Mouse (Mus musculus) layer of hippocampus, postnatal 14 days (tissue): ENCODE data around the gene 4930550C14Rik. TPM values are rescaled to one million over a fixed set of nuclear protein-coding genes. Genes with fewer than 3 reads are reported as not detected.

Experiments used
- DNase-seq, 2 experiments: peaks; one replicate each; pipeline ENCODE4 v3.0.0; 2021 to 2022; ENCODE audit warnings: low spot score in 2 of 2, mixed read lengths in 1 of 2
- long read RNA-seq, 2 experiments: library from polyadenylated mRNA; stranded (forward); transcript quantifications; one replicate each; pipeline ENCODE4 v2.0.0; 2021
- total RNA-seq, 2 experiments: library from RNA; stranded (reverse); gene quantifications; 2 replicates each; pipeline ENCODE4 v1.2.3; 2021

The 4930550C14Rik gene
- total RNA-seq = under 1 TPM in 1 of 2 experiments, not detected in 1; 0.21 TPM
- long read RNA-seq, experiment 1 = 0 reads
- long read RNA-seq, experiment 2 = 0 reads

DNA sequence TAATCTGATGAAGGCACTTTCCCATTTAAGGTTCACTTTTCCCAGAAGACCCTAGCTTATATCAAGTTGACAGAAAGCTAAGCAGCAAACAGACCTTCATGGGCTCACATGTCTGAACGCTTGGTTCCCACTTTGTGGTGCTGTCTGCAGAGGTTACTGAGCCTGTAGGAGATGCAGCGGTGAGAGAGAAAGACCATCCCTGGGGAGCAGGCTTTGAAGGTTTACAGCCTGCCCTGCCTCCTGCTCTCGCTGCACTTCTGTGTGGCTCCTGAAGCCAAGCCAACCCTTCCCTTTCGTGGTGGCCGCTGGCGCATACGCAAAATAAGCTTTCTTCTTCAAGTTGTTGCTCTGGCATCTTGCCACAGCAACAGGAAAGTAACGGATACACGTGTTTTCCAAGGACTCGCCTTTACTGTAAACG is at the start of gene 4930550C14Rik:
Gene 4930550C14Rik, plus strand, starts transcription at position 35 of the 421 bp plus-strand sequence.
- DNase-seq = peak in 1 of 2 experiments; percentile 18

DNA sequence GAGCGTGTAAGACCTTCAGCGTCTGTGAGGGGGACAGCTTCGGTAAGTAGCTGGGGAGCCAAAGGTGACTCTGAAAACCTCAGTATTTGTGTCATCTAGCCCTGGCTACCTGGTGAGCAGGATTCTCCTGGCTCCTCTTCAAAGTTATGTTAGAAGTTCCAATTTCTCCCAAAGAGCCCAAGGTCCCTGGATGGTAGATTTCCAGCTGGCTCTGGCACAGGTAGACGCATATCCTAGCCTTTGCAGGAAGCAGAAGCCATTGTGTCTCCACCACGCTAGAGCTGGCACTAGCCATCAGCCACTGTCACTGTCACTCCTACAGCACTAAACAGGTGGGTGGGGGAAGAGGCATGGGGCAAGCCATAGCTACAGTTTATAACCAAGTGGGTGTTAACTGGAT is 49.0 kb upstream of the 4930550C14Rik start:
- no peak for DNase-seq

DNA sequence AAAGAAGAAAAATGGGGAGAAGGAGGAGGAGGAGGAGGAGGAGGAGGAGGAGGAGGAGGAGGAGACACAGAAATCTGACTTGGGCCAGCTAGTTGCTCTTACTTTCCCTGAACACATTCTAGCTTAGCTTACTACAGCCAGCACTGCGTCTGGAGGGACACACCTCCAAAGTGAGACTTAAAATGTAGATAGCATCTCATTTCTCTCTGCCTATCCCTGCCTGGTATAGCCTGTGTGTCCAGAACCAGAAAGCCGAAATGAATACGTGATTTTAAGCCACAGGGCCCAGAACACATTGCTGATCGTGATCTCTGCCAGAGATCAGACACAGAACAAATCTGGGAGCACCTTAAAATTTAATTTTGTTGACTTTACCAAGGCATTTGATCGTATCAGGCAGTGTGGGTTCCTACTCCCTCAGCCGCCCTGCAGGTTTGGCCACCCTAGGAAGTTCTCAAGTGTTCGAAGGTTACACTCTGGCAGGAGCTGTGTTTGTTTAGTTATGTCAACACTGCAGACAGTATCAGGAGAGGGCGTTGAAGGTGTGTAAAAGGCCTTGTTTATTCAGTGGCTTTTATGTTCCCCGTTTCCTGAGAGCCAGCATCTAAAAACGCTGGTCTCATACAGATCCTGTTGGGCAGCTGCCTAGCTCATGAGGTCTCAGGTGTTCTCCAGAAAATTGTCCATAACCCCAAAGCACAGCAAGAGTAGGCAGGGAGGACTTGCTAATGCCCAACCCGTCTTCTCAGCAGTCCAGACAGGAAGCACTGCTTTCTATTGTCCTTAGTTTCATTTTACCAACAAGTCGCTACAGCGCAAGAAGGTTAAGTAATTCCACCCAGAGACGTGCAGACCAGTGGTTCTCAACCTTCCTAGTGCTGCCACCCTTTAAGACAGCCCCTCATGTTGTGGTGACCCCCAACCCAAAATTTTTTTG is 45.6 kb upstream of the 4930550C14Rik start:
- DNase-seq = no peak

DNA sequence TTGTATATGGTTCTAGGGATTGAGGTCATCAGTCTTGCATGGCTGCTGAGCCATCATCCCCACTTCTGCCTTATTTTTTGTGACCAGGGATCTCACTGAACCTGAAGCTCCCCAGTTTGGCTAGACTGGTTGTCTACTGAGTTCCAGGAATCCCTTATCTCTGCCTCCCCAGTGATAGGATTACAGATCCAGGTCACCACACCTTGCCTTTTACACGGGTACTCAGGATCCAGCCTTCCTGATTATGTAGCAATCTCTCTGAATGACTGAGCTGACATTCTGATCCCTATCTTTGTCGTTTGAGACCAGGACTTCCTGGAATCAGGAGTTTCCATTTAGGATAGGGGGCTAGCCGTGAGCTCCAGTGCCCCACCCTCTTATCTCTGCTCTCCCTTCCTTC is 30.8 kb upstream of the 4930550C14Rik start:
- DNase-seq = no peak

DNA sequence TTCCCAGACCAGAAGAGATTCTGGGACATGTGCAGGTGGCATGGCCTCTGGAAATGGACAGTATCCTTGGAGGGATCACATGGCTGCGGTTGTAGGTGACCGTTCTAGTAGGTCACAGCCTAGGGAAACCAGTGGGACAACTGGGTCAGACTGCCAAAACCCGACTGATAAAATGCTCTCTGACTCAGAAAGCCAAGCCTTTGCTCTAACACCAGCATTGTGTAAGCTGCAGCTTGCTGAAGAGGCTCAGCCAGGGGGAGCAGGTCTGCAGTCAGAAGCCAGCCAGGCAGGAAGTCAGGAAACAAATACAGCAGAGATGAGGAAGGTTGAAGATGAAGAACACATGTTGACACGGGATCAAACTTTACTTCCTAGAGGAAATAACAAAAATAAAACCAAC is 26.2 kb upstream of the 4930550C14Rik start:
- no peak for DNase-seq

DNA sequence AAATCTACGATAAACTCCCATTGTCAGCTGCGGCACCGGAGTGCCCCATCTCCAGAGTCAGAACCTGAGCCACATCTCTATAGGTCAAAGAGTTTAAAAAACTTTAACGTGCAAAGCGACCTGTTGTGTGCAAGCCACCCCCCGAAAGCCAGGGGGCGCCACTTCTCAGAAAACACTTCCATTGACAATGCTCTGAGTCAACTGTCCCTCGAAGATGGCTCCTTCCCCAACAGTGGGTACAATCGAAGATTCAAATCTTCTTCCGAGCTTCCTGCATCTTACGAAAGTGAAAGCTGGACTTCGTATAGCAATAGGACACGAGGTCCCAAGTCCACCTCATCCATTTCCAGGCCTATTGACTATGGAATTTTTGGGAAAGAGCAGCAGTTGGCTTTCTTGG is 25.3 kb upstream of the 4930550C14Rik start:
- no peak for DNase-seq

DNA sequence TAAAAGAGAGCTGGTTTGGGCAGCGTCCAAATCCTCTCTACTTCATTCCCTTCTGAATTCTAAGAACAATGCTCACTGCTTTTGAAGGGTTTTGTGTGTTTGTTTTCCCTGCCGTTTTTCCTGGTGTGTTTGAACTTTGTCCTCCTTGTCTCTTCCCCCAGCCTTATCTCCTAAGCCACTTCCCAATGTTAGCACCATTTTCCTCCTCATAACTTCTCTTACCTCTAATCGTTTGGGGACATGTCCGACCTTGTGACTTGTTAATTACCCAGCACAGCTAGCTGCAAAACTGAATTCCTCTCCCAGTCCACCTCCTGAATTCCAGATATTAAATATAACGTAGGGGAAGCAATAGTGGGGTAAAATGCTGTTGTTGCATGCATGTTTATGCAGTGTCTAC is 24.5 kb upstream of the 4930550C14Rik start:
- no peak for DNase-seq

DNA sequence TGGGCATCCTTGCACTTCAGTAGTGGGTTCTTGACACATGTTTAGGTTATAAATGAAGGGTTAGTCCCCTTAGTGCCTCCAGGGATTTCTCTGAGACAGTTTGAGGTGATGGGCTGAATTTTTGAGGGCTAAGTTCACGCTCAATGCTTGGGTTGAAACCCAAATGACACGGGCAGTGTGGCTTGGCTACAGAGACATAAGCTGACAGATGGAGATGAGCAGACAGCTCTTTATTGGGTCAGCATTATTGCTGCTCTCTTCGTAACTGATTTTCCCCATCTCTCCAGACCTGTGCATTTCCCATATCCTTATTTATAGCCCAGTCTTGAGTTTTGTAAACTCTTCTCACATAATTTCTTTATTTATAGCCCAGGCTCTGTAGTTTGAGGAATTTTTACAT is 24.0 kb upstream of the 4930550C14Rik start:
- no peak for DNase-seq

DNA sequence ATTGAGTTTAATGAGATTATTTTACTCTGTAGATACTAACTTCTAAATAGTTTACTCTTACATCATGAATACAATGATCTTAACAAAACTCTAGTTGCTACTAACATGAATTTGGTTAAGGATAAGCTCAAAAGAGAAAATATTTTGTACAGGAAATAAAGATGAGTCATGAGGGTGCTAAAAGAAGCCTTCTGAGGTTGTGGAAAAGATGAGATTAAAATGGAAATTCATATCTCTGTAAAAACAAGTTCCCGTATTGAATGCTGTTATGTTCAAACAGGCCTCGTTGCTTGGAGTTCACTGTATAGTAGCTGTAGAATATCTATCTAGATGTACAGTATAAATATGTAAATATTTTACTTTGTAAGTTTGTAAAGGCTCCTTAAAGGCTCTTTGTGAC is 21.5 kb upstream of the 4930550C14Rik start:
- DNase-seq = no peak

DNA sequence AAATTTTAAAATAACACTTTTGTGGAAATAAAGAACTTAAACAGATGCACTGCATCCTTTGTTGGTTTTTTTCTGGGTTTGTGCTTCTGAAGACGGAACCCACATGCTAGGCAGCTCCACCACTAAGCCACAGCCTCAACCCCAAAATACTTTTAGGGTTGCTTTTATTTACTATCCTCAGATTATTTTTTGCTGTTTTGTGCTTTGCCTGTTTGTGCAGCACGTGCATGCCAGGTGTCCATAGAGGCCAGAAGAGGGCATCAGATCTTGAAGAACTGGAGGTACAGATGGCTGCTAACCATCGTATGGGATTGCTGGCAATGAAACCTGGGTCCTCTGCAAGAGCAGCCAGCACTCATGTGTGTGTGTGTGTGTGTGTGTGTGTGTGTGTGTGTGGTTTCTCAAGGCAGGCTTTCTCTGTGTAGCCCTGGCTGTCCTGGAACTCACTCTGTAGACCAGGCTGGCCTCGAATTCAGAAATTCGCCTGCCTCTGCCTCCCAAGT is 21.0 kb upstream of the 4930550C14Rik start:
- no peak for DNase-seq

DNA sequence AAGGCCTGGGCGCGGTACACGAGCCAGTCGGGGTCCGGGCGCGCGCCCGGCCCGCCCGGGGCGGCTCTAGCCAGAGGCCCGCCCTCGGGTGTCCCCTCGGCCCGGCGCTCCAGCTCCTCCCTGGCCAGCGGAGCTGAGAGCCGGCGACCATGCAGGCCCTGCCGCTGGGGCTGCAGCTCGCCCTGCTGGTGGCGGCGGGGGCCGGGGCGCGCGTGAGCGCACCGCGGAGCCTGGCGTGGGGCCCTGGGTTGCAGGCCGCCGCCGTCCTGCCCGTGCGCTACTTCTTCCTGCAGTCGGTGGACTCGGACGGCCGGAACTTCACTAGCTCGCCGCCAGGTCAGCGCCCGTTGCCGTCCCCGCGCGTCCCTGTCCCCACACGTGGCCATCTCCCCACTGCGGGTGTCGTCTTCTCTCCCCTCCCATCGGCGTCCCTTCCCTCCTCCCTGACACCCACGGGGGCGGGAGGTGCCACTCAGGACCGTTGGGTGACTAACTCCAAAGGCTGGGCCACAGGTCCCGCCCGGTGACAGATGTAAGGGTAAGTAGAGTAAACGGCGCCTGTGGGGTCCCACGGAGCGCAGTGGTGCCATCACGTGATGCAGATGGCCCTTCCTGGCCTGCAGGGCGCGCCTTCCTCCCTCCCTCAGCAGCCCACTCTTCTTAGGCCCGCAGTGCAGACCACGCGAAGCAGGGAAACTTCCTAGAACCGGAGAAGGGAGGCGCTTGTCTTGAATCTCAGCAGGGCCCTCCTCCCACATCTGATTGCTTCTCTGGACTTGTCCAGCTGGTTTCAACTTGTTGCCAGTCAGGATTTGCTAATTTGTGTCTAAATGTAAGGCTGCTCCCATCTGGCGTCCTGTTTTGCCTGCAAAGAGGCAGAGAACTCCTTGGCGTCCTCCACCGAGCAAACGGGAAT is 17.9 kb upstream of the 4930550C14Rik start, which contains the start of gene Kdelc2:
Gene Kdelc2, plus strand, starts transcription at position 75 of the 916 bp plus-strand sequence.
- DNase-seq = peak; percentile 63 to 76

DNA sequence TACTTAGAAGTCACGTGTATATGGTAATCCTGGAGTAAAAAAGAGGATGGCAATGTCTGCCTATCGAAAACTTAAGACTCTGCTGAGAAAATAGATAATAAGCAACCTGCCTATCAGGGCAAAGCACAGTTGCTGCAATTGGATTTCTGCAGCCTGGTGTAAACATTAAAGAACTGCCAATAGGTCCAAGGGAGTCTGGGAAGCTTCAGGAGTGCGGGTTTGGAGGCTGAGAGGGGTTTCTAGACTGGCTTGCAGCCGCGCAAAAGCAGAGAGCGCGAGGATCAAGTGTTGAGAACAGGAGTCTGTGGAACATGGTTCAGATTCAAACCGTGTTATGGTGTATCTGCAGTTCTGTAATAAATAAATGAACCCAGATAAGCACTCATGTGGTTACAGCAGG is 17.3 kb upstream of the 4930550C14Rik start:
- DNase-seq = no peak

DNA sequence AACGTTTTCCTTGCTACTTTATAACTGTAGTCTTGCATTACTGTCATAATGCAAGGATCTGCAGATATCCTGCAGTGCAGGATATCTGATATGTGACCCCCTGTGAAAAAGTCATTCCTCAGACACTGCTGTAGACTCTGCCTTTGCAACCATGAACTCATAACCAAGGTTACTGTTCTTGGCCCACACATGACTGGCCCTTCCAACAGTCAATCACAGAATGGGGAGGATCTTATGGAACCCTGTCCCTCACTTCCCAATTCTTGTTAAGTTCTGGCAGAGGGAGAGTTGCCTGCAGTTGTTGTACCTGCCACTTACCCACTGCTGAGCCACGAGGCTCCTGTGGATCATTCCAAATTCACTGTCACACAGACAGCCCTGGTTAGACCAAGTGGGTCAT is 14.7 kb upstream of the 4930550C14Rik start:
- DNase-seq = no peak

DNA sequence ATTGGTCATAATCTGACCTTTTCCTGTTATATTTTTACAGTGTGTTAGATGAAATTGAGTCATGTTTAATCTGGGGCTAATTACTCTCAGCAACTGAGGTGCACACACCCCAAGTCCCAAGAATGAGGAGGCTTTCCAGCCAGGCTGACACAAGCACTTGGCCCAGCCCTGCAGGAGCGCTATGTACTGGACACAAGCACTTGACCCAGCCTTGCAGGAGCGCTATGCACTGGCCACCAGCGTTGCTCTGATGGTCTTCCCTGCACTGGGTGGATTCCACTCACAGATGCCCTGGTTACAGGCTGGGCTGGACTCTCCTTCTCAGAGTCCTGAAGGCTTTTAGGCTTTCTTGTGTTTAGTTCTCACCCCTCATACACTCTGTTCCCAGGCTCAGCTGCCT is 13.0 kb upstream of the 4930550C14Rik start:
- DNase-seq = no peak

DNA sequence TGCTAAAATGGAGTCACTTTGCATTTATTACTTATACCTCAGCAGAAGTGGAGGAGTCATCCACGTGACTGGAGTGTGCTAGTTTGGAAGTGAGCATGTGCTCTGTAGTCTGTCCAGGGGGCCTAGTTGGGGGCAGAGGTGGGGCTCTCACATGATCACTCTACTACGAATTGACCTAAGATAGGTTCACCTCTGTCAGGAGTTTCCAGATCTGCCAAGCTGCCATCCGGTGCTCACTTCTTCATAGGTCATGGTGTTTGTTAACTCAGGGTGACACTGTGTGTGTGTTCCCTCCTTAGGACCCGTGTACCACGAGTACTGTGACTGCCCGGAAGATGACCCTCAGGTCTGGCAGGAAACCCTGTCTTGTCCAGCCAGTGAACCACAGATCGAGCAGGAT is 12.0 kb upstream of the 4930550C14Rik start:
- DNase-seq = no peak

DNA sequence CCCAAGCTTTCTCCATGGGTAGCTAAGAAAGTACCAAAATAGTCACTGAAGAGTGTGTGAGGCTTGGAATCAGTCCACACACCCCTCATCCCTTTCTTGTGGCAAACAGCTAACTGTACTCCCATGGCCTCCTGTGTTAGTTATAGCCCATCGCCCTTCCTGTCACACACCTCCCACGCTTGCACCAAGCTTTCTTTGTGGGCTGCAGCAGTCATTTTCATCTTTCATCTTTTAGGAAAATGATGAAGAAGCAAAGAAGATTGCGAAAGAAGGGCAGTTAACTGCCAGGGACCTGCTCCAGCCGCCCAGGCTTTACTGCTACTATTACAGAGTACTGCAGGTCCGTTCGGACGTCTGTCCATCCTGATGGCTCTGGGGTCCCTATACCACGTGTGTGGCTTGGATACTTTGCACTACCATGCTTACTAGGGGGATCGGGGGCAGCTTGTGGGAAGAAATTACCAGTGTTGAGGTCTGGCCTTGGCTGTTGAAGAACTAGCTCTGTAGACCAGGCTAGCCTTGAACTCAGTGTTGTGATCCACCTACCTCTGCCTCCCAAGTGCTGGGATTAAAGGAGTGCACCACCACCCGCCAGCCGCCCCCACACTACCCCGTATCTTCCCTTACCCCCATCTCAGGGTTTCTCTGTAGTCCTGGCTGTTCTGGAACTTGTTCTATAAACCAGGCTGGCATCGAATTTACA is 4.3 kb upstream of the 4930550C14Rik start:
- no peak for DNase-seq

DNA sequence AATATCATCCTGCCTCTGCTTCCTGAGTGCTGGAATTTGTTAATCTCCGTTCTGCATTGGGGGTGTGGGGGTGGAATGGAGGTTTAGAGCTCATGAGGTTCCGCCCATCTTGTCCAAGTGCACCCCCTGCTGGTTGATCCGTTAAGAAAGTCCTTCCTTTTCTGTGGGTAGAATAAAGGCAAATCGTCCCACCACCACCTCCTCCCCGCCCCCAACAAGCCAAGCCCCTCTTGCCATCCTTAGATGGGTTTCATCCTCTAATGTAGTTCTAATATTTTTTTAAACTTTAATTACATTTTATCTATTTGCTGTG is 3.8 kb upstream of the 4930550C14Rik start:
- DNase-seq = peak in 1 of 2 experiments; percentile 33

DNA sequence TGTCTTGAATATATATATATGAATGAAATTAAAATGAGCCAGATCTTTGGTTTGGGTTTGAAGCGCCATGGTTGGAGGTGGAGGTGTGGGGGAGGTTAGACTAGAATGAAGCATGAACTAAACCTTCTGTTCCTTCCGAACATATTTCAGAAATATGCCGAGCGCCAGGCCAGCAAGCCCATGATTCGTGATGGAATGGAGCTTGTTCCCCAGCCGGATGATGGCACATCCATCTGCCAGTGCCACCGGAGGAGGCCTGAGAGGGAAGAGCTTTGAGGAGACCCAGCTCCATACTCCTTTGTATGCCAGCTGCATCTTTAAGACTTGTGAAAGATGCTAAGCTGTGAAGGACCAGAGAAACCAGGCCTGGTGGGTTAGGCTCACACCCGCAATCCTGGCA is 2.6 kb upstream of the 4930550C14Rik start:
- no peak for DNase-seq

DNA sequence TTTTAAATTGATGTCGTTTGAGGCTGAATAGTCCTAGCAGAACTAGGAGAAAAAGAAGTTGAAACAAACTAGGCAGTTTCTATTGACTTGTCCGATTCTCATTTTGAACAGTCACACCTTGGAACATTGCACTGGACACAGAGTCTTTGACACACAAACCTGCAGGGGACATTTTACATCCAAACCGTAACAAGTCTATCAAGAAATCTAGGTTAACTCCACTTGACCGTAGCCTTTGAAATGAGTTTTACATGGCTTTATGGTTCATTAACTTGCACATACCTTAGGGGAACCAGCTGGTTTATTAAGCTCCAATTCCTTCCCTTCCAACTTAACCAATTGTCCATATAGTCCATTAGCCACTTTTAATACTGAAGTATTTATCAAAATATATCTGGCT is 1.4 kb upstream of the 4930550C14Rik start:
- no peak for DNase-seq

DNA sequence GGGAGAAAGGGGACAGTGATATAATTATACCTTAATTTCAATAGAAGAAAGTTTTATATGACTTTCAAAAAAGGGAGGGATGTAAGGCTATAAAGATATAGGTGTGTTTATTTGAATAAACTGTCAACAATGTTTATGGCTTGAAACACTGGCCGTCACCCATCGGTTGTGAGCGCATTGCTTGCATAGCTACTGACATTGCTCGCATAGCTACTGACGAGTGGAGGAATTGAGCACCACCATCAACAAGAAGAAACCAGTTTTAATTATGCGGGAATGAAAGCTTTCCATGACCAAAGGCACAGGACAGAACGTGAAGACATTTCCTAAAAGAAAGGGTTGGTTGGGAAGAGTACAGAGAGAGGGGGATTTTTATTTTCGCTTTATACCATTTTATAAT is 979 bp upstream of the 4930550C14Rik start:
- no peak for DNase-seq

DNA sequence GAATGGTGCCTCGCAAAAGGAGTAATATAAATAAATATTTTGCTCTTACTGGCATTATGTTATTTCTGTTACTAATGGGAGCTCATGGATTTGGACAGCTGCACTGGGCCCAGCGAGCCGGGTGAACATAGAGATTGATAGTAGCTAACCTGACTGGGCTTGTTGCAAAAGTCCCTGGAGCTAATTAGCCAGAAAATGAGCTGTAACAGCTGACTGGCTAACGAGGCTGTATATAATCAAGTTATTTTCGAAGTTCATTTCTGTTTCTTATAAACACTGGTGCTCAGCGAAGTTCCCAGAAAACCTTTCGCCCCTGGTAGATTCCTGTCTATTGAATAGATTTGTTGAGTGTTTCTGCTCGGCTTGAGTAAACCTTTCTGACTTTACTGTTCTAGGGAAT is 866 bp downstream of the 4930550C14Rik start:
- no peak for DNase-seq
